In the genomic region with DNA sequence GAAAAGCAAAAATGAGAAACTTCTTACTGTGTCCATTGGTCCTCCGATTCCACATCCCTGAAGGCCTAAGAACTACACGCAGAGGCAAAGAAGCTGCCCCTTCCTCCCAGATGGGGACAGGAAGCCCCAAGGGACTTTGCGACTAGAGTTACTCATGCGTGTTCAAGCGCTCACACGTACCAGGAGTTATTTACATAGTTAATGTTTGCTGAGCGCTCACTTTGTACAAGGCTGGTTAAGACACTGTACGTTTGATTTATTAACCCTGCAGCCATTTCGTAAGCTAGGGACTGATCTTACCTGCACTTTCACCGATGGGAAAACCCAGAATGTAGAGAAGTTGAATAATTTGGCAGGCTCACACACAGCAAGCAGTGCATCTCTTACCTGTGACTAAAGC, we compare ENCODE assay signal across 16 mouse cellular contexts.
A peak's percentile ranks its signal among the peaks of the same experiment; 100 is the strongest.
DNase-seq lines count a peak whose midpoint lies in the region; ATAC-seq and TF ChIP-seq lines count a peak whose summit lies in the region.
"Had no signal": no experiment of that assay in that cellular context is flagged by ENCODE, and none has a peak within 500 bp of the region (broad histone marks: within the 10 kb centered on the region; RNA-seq: fewer than 3 reads in every experiment).

No protein-coding gene starts in this region.

- intact Hi-C loops in gastrocnemius, postnatal 14 days (cut with DNase I; ENCODE audit: low total_unique reads), result no loop called here

- no peak overlapping the region for H3K9ac ChIP-seq in liver, adult 2 months (ENCODE audit: low read depth, low read length)
- no peak overlapping the region for H3K9ac ChIP-seq in liver, embryonic 12.5 days
- H3K9ac ChIP-seq: limb, embryonic 15.5 days; midbrain, embryonic 12.5 days had no signal

- no peak overlapping the region for H3K4me3 ChIP-seq in liver, adult 2 months (ENCODE audit: insufficient read depth, low read depth, low read length)
- no peak overlapping the region for H3K4me3 ChIP-seq in liver, embryonic 12.5 days
- H3K4me3 ChIP-seq in limb, embryonic 10.5 days, result no peak overlapping the region
- H3K4me3 ChIP-seq: limb, embryonic 15.5 days; midbrain, embryonic 12.5 days had no signal

- DNase-seq in liver, adult 2 months (ENCODE audit: extremely low read depth, low read depth, low spot score), result peak; percentile 34
- peak; percentile 8 for DNase-seq in urinary bladder, postnatal 14 days (ENCODE audit: low spot score)
- DNase-seq in urinary bladder, adult 2 months (ENCODE audit: low spot score), result no peak
- DNase-seq in limb, embryonic 10.5 days (ENCODE audit: low spot score), result no peak
- DNase-seq in gastrocnemius, postnatal 14 days, result no peak
- no peak for DNase-seq in spleen, adult 18-20 months
- DNase-seq in left cerebral cortex, adult 18-20 months (ENCODE audit: low spot score in 2 of 2), result no peak
- DNase-seq: adrenal gland, adult 2 months; cerebellum, adult 2 months; right cerebral cortex, postnatal 4 days; thymus, postnatal 4 days had no signal

- no peaks in the 10 kb centered on the region for H3K79me2 ChIP-seq in liver, adult 2 months (ENCODE audit: control insufficient read depth, insufficient read depth, low read length)

- no peaks in the 10 kb centered on the region for H3K36me3 ChIP-seq in liver, adult 2 months (ENCODE audit: control insufficient read depth, insufficient read depth, low read length)
- no peaks in the 10 kb centered on the region for H3K36me3 ChIP-seq in liver, embryonic 12.5 days
- no peaks in the 10 kb centered on the region for H3K36me3 ChIP-seq in limb, embryonic 10.5 days
- H3K36me3 ChIP-seq: limb, embryonic 15.5 days; midbrain, embryonic 12.5 days had no signal

- H3K27ac ChIP-seq in liver, adult 2 months (replicated peaks; ENCODE audit: insufficient read depth, low read depth, low read length), result no peak overlapping the region
- H3K27ac ChIP-seq in liver, embryonic 12.5 days, result no peak overlapping the region
- H3K27ac ChIP-seq in limb, embryonic 10.5 days, result peak overlapping the region; percentile 80
- H3K27ac ChIP-seq: midbrain, embryonic 12.5 days had no signal

- no peaks in the 10 kb centered on the region for H3K9me3 ChIP-seq in liver, embryonic 12.5 days (replicated peaks)
- H3K9me3 ChIP-seq in limb, embryonic 10.5 days (replicated peaks), result no peaks in the 10 kb centered on the region
- H3K9me3 ChIP-seq: limb, embryonic 15.5 days; midbrain, embryonic 12.5 days had no signal

- no peaks in the 10 kb centered on the region for H3K27me3 ChIP-seq in liver, adult 2 months (ENCODE audit: control insufficient read depth, insufficient read depth, low read length)
- no peaks in the 10 kb centered on the region for H3K27me3 ChIP-seq in liver, embryonic 12.5 days (replicated peaks)
- no peaks in the 10 kb centered on the region for H3K27me3 ChIP-seq in limb, embryonic 10.5 days (ENCODE audit: low read depth, poor library complexity, severe bottlenecking)
- H3K27me3 ChIP-seq: limb, embryonic 15.5 days; midbrain, embryonic 12.5 days had no signal

- no peak for TF ChIP-seq POLR2A in liver, adult 2 months (IDR thresholded peaks at IDR 0.05; ENCODE audit: extremely low read depth, insufficient read depth, low read length)

- no peaks in the 10 kb centered on the region for H3K4me1 ChIP-seq in liver, adult 2 months (ENCODE audit: control insufficient read depth, insufficient read depth, low read length)
- no peaks in the 10 kb centered on the region for H3K4me1 ChIP-seq in liver, embryonic 12.5 days
- peaks cover 38% of the 10 kb centered on the region for H3K4me1 ChIP-seq in limb, embryonic 10.5 days

- 42% methylated on average over 10 of the region's 10 CpGs for WGBS in liver, adult 2 months
- 80% methylated on average over 10 of the region's 10 CpGs for WGBS in liver, embryonic 12.5 days (ENCODE audit: insufficient replicate concordance)
- WGBS in limb, embryonic 10.5 days, result 86% methylated on average over 10 of the region's 10 CpGs

- ATAC-seq in liver, embryonic 12.5 days, result no peak
- ATAC-seq: forebrain, embryonic 14.5 days had no signal

- TF ChIP-seq CTCF in liver, adult 2 months (IDR thresholded peaks at IDR 0.05; ENCODE audit: low read depth, low read length), result no peak

- no peak overlapping the region for H3K4me2 ChIP-seq in liver, embryonic 12.5 days
- H3K4me2 ChIP-seq: heart, embryonic 11.5 days; limb, embryonic 15.5 days; midbrain, embryonic 12.5 days had no signal

Comparison
In these comparisons a context has a peak if more than half of its experiments do, and no peak if none do; other contexts are left out.
1. DNase-seq: peak in liver, adult 2 months (single experiment) and urinary bladder, postnatal 14 days (single experiment); none in urinary bladder, adult 2 months (single experiment), limb, embryonic 10.5 days (single experiment), gastrocnemius, postnatal 14 days (single experiment), spleen, adult 18-20 months (0 of 2) and left cerebral cortex, adult 18-20 months (0 of 2).